Mouse (Mus musculus) liver, adult (tissue): ENCODE data around the gene Gpr19.

Experiments
- GATA4 ChIP-seq: IDR thresholded peaks from 2 replicates; pipeline ENCODE4 v1.6.1; 2014; ENCODE audit warnings: mild to moderate bottlenecking, low read length; ENCODE audit not compliant: insufficient replicate concordance

Gene Gpr19

GRCm38 (mm10) chr6:134898095-134898965, at the start of gene Gpr19:
Gene Gpr19 (minus strand): TSS chr6:134898578.
- TF ChIP-seq GATA4, result no peak

- no peak for TF ChIP-seq GATA4
Observed at GRCm38 (mm10) chr6:134947311-134948087, 49.1 kb upstream of the Gpr19 start.

- no peak for TF ChIP-seq GATA4
Observed at GRCm38 (mm10) chr6:134946858-134947257, 48.5 kb upstream of the Gpr19 start.

GRCm38 (mm10) chr6:134946054-134946453, 47.7 kb upstream of the Gpr19 start:
- TF ChIP-seq GATA4, result no peak

- no peak for TF ChIP-seq GATA4
Observed at GRCm38 (mm10) chr6:134943759-134944407, 45.5 kb upstream of the Gpr19 start.

GRCm38 (mm10) chr6:134939781-134940180, 41.4 kb upstream of the Gpr19 start:
- no peak for TF ChIP-seq GATA4

GRCm38 (mm10) chr6:134934305-134934704, 35.9 kb upstream of the Gpr19 start:
- no peak for TF ChIP-seq GATA4

- no peak for TF ChIP-seq GATA4
Observed at GRCm38 (mm10) chr6:134933207-134933558, 34.8 kb upstream of the Gpr19 start.

- no peak for TF ChIP-seq GATA4
Observed at GRCm38 (mm10) chr6:134932486-134933206, 34.3 kb upstream of the Gpr19 start.

- TF ChIP-seq GATA4, result no peak
Observed at GRCm38 (mm10) chr6:134931146-134931545, 32.8 kb upstream of the Gpr19 start.

GRCm38 (mm10) chr6:134930383-134930782, 32.0 kb upstream of the Gpr19 start:
- no peak for TF ChIP-seq GATA4

GRCm38 (mm10) chr6:134929926-134930325, 31.5 kb upstream of the Gpr19 start:
- no peak for TF ChIP-seq GATA4

- TF ChIP-seq GATA4, result no peak
Observed at GRCm38 (mm10) chr6:134928889-134929310, 30.5 kb upstream of the Gpr19 start.

- no peak for TF ChIP-seq GATA4
Observed at GRCm38 (mm10) chr6:134928096-134928888, 29.9 kb upstream of the Gpr19 start.
